Mouse (Mus musculus) neutrophil, adult 5-6 weeks (primary cell): Measurements from ENCODE around the gene Kcna5. TPM values are rescaled to one million over a fixed set of nuclear protein-coding genes. Genes with fewer than 3 reads are reported as not detected.

Source experiments
- ATAC-seq: fragments of 151-379, 151-347 bp; 2 replicates; pipeline ENCODE4 v1.8.0; 2017; ENCODE audit warnings: mild to moderate bottlenecking, moderate TSS enrichment; ENCODE audit not compliant: insufficient number of reproducible peaks, poor library complexity, low FRiP score, severe bottlenecking; ENCODE audit errors: extremely low read depth
- total RNA-seq: library from RNA; stranded (forward); fragments of 200-1000 nt; gene quantifications from 2 replicates; pipeline ENCODE4 v1.2.3, GENCODE M21; 2017

Gene Kcna5
- total RNA-seq, 1 experiment from 2014 or later: not detected

DNA sequence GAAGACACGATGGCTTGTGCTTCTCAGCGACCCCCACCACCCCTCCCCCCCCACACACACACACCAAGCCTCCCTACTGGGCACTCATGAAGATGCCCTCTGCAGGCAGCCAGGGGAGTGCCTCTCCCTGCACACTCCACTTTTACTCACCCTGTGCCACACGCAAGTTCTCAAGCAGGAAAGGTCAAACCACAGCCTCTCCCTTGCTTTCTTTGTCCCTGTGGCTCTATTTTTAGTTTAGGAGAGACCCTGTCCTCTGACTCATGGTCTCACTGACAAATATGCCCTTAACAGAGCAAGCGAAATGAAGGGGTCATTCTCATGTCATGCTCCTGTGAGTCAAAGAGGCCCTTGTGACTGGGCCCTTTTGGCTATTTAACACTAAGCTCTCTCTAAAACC lies 50.3 kb downstream of the Kcna5 start:
- ATAC-seq: no peak

DNA sequence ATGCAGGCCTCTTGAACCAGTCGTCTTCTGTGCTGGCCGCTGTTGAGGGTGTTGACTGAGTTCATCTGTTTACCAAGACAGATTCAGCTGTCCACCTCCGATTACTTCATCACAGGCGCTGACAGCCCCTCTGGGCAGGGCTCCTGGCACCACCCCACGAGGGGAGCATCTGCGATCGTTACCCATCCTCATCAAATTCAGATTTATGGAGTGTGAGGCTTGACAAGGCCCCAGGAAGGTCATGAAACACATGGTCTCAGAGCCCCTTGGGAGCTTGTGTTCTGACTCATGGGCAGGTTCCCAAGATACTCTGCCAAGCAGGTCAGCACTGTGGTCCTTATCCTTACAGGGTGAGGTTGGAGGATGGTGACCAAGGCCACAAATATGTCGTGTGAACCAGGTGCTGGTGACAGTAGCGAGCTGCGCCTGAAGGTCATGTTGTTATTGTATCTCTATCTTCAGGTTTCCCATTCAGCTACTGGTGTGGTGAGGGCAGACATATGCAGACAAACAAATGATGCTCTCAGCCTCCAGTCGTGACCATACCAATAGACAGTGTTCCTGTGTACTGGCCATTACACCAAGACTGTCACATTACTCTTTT lies 51.8 kb downstream of the Kcna5 start:
- no peak for ATAC-seq

Other genes starting within 250 kb of the Kcna5 start
- gene Kcna1, start 111.0 kb upstream of the Kcna5 start, total RNA-seq: not detected in 2 replicates
- gene Kcna6, start 205.3 kb upstream of the Kcna5 start, total RNA-seq: not detected in 2 replicates